Mouse (Mus musculus) myocyte (in vitro differentiated cells): ENCODE data around the gene 1700123O20Rik. TPM values are rescaled to one million over a fixed set of nuclear protein-coding genes. Genes with fewer than 3 reads are reported as not detected.

Source experiments
- H3K27me3 ChIP-seq: one replicate; pipeline ENCODE4 v1.6.1; 2011; ENCODE audit not compliant: control insufficient read depth, insufficient read depth, insufficient read length
- H3K36me3 ChIP-seq: one replicate; pipeline ENCODE4 v1.6.1; 2011; ENCODE audit not compliant: control insufficient read depth, insufficient read depth
- H3K4me2 ChIP-seq: one replicate; pipeline ENCODE4 v1.6.1; 2011; ENCODE audit warnings: low read depth, control low read depth
- H3K4me3 ChIP-seq: one replicate; pipeline ENCODE4 v1.5.1; 2011; ENCODE audit warnings: mild to moderate bottlenecking, control low read depth, moderate library complexity
- H3K79me2 ChIP-seq: one replicate; pipeline ENCODE4 v1.6.1; 2011; ENCODE audit not compliant: control insufficient read depth, insufficient read depth
- H3ac ChIP-seq: one replicate; pipeline ENCODE4 v1.6.1; 2011; ENCODE audit not compliant: control insufficient read depth, insufficient read length
- CEBPB ChIP-seq: IDR thresholded peaks from 2 replicates; pipeline ENCODE4 v1.6.1; 2011; ENCODE audit warnings: mild to moderate bottlenecking, moderate library complexity; ENCODE audit not compliant: poor library complexity, insufficient read depth, severe bottlenecking
- E2F4 ChIP-seq: IDR thresholded peaks from one replicate; pipeline ENCODE4 v1.6.1; 2011; ENCODE audit warnings: mild to moderate bottlenecking, control low read depth, moderate library complexity; ENCODE audit not compliant: insufficient read depth
- MAX ChIP-seq: IDR thresholded peaks from one replicate; pipeline ENCODE4 v1.6.1; 2011; ENCODE audit warnings: low read depth, mild to moderate bottlenecking, control low read depth
- MYOD1 ChIP-seq, 3 experiments: IDR thresholded peaks; one replicate each; pipeline ENCODE4 v1.6.1; 2011; ENCODE audit warnings: control low read depth in 2 of 3, low read depth in 2 of 3, mild to moderate bottlenecking in 2 of 3, moderate library complexity in 1 of 3; ENCODE audit not compliant: insufficient read length in 2 of 3, control insufficient read depth in 1 of 3
- MYOG ChIP-seq, 3 experiments: IDR thresholded peaks; one replicate each; pipeline ENCODE4 v1.6.1; 2011; ENCODE audit warnings: control low read depth in 2 of 3, low read depth in 2 of 3, mild to moderate bottlenecking in 2 of 3; ENCODE audit not compliant: insufficient read length in 2 of 3, control insufficient read depth in 1 of 3, insufficient read depth in 1 of 3
- POLR2A ChIP-seq: IDR thresholded peaks from one replicate; pipeline ENCODE4 v1.6.1; 2011; ENCODE audit warnings: low read depth, mild to moderate bottlenecking, control low read depth, moderate library complexity; ENCODE audit not compliant: insufficient read length
- POLR2AphosphoS2 ChIP-seq: IDR thresholded peaks from one replicate; pipeline ENCODE4 v1.6.1; 2011; ENCODE audit warnings: low read depth, control low read depth; ENCODE audit not compliant: insufficient read length
- REST ChIP-seq: IDR thresholded peaks from one replicate; pipeline ENCODE4 v1.6.1; 2011; ENCODE audit warnings: mild to moderate bottlenecking, control low read depth, moderate library complexity; ENCODE audit not compliant: insufficient read depth, insufficient read length
- SRF ChIP-seq: IDR thresholded peaks from one replicate; pipeline ENCODE4 v1.6.1; 2011; ENCODE audit warnings: low read depth; ENCODE audit not compliant: control insufficient read depth, insufficient read length
- TCF12 ChIP-seq: IDR thresholded peaks from one replicate; pipeline ENCODE4 v1.6.1; 2011; ENCODE audit warnings: mild to moderate bottlenecking, control low read depth; ENCODE audit not compliant: poor library complexity, insufficient read depth, severe bottlenecking
- TCF3 ChIP-seq: IDR thresholded peaks from one replicate; pipeline ENCODE4 v1.6.1; 2011; ENCODE audit warnings: low read depth, control low read depth; ENCODE audit not compliant: insufficient read length
- USF1 ChIP-seq: IDR thresholded peaks from one replicate; pipeline ENCODE4 v1.6.1; 2011; ENCODE audit warnings: low read depth, mild to moderate bottlenecking, control low read depth, moderate library complexity
- polyA plus RNA-seq: library from polyadenylated mRNA; unstranded; fragments of >200 nt; fragmentation: generic; extraction: Trizol; gene quantifications from one replicate; pipeline ENCODE4 v1.2.1, GENCODE M21; 2012; ENCODE audit warnings: missing spikeins

Gene 1700123O20Rik
- polyA plus RNA-seq, 1 experiment: 36.3 TPM

DNA sequence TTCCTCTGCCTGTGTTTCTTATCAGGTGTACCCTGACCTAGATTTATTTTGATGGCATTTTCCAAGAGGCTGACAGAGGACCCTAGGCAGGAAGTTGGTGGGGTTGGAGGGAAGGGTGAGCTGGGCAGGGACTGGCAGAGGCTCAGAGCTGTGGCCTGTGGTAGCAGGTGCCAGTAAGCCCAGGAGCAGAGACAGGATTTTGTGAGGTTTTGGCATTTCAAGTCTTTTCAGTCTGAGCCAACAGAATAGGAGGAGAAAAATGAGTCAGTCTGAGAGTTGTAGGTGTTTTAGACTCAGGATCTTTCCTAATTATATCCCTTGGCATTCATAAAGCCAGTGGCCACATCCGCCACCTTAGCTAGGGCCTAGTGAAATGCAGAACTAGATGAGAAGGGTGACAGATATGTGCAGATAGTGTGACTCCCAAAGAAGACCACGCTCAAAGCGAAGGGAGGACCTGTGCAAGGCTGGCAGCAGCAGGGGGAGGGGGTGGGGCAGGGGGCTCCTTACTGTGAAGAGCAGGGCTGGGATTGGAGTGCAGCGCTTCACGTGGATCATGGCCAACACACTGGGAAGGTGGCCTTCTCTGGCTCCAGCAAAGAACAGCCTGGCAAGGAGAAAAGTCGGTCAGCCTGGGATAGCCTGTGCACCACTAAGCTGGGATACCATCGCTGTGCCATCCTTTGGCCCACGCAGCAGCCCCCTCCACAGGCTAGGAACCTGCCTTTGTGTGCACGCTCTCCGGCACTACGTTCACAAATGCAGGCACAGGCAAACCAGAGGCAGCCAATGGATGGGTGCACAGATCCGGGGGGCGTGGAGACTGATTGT, 43.0 kb downstream of the 1700123O20Rik start:
- no peak overlapping the region for H3K4me3 ChIP-seq
- peaks cover 41% of the 10 kb centered on the region for H3K27me3 ChIP-seq
- H3ac ChIP-seq: no peak overlapping the region
- H3K79me2 ChIP-seq: no peaks in the 10 kb centered on the region
- no peak overlapping the region for H3K4me2 ChIP-seq
- H3K36me3 ChIP-seq: no peaks in the 10 kb centered on the region
- no peak for TF ChIP-seq MAX
- TF ChIP-seq POLR2AphosphoS2: no peak
- no peak for TF ChIP-seq CEBPB
- no peak for TF ChIP-seq E2F4
- TF ChIP-seq MYOG (IDR thresholded peaks at IDR 0.05; ENCODE audit: control insufficient read depth in 1 of 3, insufficient read depth in 1 of 3, insufficient read length in 2 of 3, low read depth in 2 of 3): no peak
- TF ChIP-seq MYOD1 (IDR thresholded peaks at IDR 0.05; ENCODE audit: control insufficient read depth in 1 of 3, insufficient read length in 2 of 3, low read depth in 2 of 3): no peak
- no peak for TF ChIP-seq REST
- TF ChIP-seq USF1: no peak

DNA sequence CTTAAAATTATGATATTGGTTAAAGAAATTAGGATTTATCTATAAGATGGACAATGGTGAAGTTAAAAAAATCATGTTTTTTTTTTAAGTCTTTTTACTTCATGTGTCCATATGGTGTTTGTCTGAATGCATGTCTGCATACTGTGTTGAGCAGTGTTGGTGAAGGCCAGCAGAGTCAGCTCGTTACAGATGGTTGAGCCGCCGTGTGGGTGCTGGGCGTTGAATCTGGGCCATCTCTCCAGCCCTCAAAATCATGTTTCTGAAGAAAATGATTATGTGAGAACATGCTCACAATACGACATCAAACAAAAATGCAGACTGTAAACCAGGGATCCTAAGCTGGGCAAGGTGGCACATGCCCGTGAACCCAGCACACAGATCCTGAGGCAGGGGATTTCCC, 44.3 kb downstream of the 1700123O20Rik start:
- no peaks in the 10 kb centered on the region for H3K36me3 ChIP-seq
- no peak overlapping the region for H3K4me3 ChIP-seq
- no peak overlapping the region for H3ac ChIP-seq
- peaks cover 41% of the 10 kb centered on the region for H3K27me3 ChIP-seq
- TF ChIP-seq CEBPB: no peak
- H3K79me2 ChIP-seq: no peaks in the 10 kb centered on the region
- H3K4me2 ChIP-seq: no peak overlapping the region

DNA sequence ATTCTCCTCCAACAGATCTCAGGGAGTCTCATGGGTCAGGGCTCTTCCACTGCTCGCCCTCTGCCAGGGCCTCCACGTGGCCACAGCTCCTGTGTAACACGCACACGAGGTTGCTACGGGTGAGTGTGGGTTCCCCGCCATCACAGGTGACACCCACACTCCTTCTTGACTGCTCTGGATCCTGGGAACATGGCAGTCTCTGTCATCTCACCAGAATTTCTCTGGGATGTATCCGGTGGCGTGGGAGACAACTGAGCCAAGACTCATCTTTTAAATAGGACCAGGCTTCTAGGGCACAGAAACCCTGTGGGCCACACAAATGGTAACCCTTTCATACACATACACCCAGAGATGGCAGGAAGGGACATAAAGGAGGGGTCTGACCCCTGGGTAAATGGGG, 46.2 kb downstream of the 1700123O20Rik start:
- H3K27me3 ChIP-seq: peaks cover 52% of the 10 kb centered on the region
- H3K4me2 ChIP-seq: no peak overlapping the region
- no peak overlapping the region for H3K4me3 ChIP-seq
- no peak overlapping the region for H3ac ChIP-seq
- no peaks in the 10 kb centered on the region for H3K79me2 ChIP-seq
- TF ChIP-seq SRF (no peak), MAX (no peak), POLR2AphosphoS2 (no peak), E2F4 (no peak)
- no peaks in the 10 kb centered on the region for H3K36me3 ChIP-seq

DNA sequence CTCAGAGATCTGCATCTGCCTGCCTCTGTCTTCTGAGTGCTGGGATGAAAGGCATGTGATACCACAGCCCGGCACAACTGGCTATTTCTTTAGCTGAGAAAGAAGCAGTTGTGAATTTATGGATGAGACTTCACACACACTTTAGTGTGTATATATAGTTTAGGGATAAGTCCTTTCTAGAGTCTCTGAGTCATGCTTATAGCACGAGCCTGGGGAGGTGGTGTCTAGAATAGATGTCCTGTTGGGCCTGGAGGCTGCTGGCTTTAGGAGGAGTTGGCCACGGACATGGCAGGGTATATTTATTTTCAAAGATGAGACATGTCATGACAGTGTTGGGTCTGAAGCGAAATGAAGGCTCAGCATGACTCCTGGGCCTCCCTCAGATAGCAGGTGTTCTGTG, 48.0 kb downstream of the 1700123O20Rik start:
- Histone ChIP-seq H3K4me3 (no peak overlapping the region), H3K4me2 (no peak overlapping the region), H3K79me2 (no peaks in the 10 kb centered on the region), H3K27me3 (peaks cover 60% of the 10 kb centered on the region), H3K36me3 (no peaks in the 10 kb centered on the region), H3ac (no peak overlapping the region)
- TF ChIP-seq MYOD1 (IDR thresholded peaks at IDR 0.05; ENCODE audit: control insufficient read depth in 1 of 3, insufficient read length in 2 of 3, low read depth in 2 of 3) (no peak), POLR2AphosphoS2 (no peak), MAX (no peak), POLR2A (no peak), TCF12 (no peak), SRF (no peak), REST (no peak), MYOG (IDR thresholded peaks at IDR 0.05; ENCODE audit: control insufficient read depth in 1 of 3, insufficient read depth in 1 of 3, insufficient read length in 2 of 3, low read depth in 2 of 3) (no peak), TCF3 (no peak), USF1 (no peak), CEBPB (no peak), E2F4 (no peak)

DNA sequence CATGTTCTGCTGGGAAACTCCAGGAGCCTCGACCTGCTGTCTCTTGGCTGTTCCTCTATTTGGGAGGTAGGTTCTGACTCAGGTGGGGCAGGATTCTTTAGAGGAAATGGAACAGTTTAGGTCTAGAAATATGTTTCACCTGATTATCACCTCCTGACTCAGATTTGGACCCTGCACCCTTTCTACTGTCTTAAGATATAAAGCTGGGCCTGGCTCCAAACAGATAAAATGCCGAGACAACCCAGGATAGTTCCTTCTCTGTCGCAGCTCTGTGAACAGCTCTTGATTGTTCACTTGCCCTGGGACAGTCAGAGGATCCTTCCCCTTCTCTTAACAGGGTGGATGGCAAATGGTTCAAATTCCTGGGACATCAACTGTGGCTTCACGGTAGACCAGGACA, 49.2 kb downstream of the 1700123O20Rik start:
- Histone ChIP-seq H3K36me3 (no peaks in the 10 kb centered on the region), H3ac (no peak overlapping the region), H3K4me3 (no peak overlapping the region), H3K79me2 (no peaks in the 10 kb centered on the region), H3K4me2 (no peak overlapping the region), H3K27me3 (peaks cover 52% of the 10 kb centered on the region)
- TF ChIP-seq REST (no peak), USF1 (no peak)
